Mouse (Mus musculus) bone marrow macrophage, adult 2 months (primary cell): ENCODE results near the gene Mroh2a.

Source experiments
- CTCF ChIP-seq: IDR thresholded peaks from 2 replicates; pipeline ENCODE4 v1.5.1; 2012; ENCODE audit warnings: low read depth, mild to moderate bottlenecking, low read length, moderate library complexity
- POLR2A ChIP-seq: IDR thresholded peaks from 2 replicates; pipeline ENCODE4 v1.6.1; 2012; ENCODE audit warnings: mild to moderate bottlenecking, low read depth, low read length, borderline replicate concordance

DNA sequence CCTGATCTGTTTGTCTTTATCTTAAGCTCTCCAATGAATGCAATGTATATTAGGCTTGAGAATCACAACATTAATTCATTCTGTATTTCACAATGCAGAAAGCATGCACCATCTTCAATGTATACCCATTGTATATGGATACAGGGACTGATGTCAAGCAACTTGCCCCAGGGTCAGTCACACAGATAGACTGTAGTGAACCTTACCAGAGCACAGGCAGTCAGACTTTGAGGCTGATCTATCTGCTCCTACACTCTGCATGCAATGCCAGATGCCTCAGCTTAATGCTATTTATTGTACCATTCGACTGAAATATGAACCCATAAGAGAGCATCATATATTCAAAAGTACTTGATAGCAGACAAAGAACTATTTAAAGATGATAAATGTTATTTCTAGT lies 63.7 kb downstream of the Mroh2a start:
- no peak for TF ChIP-seq CTCF
- no peak for TF ChIP-seq POLR2A
